In genomic region chr1:58194317-58194716, GRCm38 (mm10) we compare ENCODE assay signal across 15 mouse cellular contexts. TPM values are rescaled to one million over a fixed set of nuclear protein-coding genes. Genes with fewer than 3 reads are reported as not detected.
"Had no signal": no experiment of that assay in that cellular context is flagged by ENCODE, and none has a peak within 500 bp of the region (broad histone marks: within the 10 kb centered on the region; RNA-seq: fewer than 3 reads in every experiment).

No protein-coding gene starts in this region.

- H3K9me3 ChIP-seq: neural tube, embryonic 12.5 days; neural tube, embryonic 13.5 days; neural tube, embryonic 15.5 days; stomach, embryonic 15.5 days had no signal

- H3K9ac ChIP-seq: neural tube, embryonic 12.5 days; neural tube, embryonic 13.5 days; neural tube, embryonic 15.5 days; stomach, embryonic 15.5 days had no signal

- H3K36me3 ChIP-seq: neural tube, embryonic 12.5 days; neural tube, embryonic 13.5 days; neural tube, embryonic 15.5 days; stomach, embryonic 15.5 days had no signal

- H3K4me2 ChIP-seq: neural tube, embryonic 12.5 days; neural tube, embryonic 13.5 days; neural tube, embryonic 15.5 days; stomach, embryonic 15.5 days had no signal

- H3K4me1 ChIP-seq: stomach, embryonic 15.5 days had no signal

- H3K27ac ChIP-seq: neural tube, embryonic 12.5 days; neural tube, embryonic 13.5 days; neural tube, embryonic 15.5 days; stomach, embryonic 15.5 days had no signal

- H3K4me3 ChIP-seq: neural tube, embryonic 12.5 days; neural tube, embryonic 13.5 days; neural tube, embryonic 15.5 days; stomach, embryonic 15.5 days had no signal

- DNase-seq: retina, postnatal 1 day; right cerebral cortex, adult 18-20 months; right cerebral cortex, postnatal 14 days; right cerebral cortex, postnatal 25 days; right cerebral cortex, postnatal 4 days; spleen, adult 18-20 months; thymus, adult 18-20 months; thymus, adult 2 months; thymus, postnatal 36 days had no signal

- H3K27me3 ChIP-seq: neural tube, embryonic 12.5 days; neural tube, embryonic 13.5 days; neural tube, embryonic 15.5 days; stomach, embryonic 15.5 days had no signal

RNA-seq across cellular contexts. Expression of gene Aox4, which starts 15.9 kb away (rescaled TPM):
- total RNA-seq: neutrophil, adult 5-6 weeks had no signal
- polyA plus RNA-seq: spleen, adult 2 months had no signal
